Mouse (Mus musculus) heart, adult 8-10 months (tissue): ENCODE results near the gene Ang. TPM values are rescaled to one million over a fixed set of nuclear protein-coding genes. Genes with fewer than 3 reads are reported as not detected.
A peak's percentile ranks its signal among the peaks of the same experiment; 100 is the strongest.

Experiments used
- DNase-seq: peaks from one replicate; pipeline ENCODE4 v3.0.0; 2022; ENCODE audit warnings: low spot score
- total RNA-seq, 4 experiments: library from RNA; stranded (reverse); gene quantifications; 2 replicates each; pipeline ENCODE4 v1.2.4; 2022

Ang gene
- 1 to 10 TPM; 3.6 to 9.2 (median 4.9) TPM for total RNA-seq

DNA sequence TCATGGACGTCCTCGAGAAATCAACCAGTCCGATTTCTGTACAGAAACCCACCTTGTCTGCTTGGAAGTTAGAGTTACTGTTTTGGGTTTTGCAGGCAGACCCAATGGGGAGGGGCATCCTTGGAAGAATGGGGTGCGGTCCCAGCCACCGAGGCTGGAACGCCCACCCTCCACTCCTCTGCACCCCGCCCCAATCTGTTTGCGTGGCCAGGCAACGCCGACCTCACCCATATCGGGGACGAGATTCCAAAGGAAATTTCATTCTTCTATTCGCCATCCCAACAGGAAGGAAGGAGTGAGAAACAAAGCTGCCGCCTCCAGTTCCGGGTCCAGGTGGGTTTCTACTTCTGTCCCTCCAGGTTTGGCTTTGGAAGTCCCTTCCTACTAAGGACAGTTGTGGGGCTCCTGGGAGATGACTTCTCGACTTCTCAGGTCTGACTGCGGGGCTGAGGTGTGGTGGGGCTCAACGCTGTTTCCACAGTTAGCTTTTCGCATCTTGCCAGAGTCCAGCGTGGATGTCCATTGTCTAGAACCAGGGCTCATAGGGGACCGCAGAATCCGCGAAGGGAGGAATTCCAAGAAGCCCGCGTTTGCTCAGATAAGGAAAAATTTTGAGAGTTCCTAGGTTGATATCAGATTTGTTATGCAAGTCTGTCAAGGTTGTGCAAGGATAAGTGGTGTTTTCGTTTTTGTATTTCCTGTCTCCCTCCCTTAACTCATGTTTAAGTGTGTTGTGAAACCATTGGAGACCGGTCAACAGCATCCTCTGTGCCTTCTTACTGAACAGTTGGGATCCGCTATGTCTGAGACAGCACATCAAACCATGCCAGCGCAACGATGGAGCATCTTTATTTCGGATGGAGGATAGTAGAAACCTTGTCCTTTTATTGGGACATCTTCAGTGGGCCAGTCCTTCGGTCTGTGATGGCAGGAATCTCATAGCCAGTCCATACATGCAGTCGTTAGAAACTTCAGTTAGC, at the start of gene Ang, which contains the start of gene Rnase4:
Gene Ang (plus strand): TSS at position 230 of the 980 bp plus-strand sequence.
Gene Rnase4 (plus strand): TSS at position 157 of the 980 bp plus-strand sequence.
- DNase-seq: peak; percentile 78

DNA sequence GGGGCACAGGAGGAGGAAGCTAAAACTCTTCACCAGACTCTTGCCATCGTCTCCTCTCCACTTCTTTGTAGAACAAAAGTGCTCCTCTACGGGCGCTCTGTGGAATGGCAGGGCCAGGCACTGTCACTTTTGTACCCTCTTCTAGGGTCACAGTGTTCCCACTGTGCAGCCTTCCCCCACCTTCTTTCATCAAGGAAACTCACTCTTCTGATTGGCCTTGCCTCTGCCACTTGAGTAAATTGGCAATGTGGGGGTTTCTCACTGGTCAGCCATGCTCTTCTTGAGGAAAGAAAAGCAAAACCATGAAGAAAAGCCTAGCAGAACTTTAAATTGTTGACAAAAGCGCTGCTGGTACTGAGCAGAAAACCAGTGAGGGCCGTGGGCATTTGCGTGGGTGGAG, 49.2 kb upstream of the Ang start, which contains the start of gene Rnase9:
Gene Rnase9 (minus strand): TSS at position 101 of the 400 bp plus-strand sequence.
- DNase-seq: no peak

- no peak for DNase-seq
Observed at GRCm38 (mm10) chr14:51047846-51048245, 43.1 kb upstream of the Ang start.

GRCm38 (mm10) chr14:51050063-51050462, 40.9 kb upstream of the Ang start, which contains the start of gene Rnase11:
Rnase11 (minus strand) TSS chr14:51050163.
- no peak for DNase-seq

DNA sequence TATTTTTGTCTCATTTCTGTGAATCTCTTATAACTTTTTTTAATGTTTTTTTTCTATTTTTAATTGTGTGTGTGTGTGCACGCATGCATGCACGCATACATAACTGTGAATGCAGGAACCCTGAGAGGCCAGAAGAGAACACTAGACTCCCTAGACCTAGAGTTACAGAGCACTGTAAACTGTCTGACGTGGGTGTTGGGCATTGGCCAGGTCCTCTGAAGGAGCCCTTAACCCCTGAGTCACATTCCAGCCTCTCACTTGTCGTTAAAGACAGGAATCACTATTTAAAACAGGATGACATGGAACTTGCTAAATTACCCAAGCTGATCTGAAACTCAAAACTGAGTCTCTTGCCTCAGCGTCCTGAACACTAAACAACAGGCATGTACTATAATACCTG, 39.0 kb upstream of the Ang start:
- DNase-seq: no peak

DNA sequence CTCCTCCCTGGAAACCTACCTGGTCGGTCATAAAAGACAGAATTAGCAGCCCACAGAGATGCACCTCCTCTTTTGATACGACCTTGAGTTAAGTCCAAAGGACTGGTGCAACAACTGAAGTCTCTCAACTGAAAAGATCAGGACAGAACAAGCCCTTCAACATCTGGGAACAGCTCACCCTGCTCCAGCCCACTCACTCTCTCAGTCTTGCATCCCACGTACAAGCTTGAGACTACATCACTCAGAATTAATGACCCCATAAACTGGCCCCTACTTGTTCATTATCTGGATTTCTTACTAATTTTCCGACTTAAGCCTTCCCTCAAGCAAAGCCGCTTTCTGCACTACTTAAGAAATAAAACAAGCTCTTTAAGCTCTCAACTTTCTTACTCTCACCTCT, 37.8 kb upstream of the Ang start:
- no peak for DNase-seq

DNA sequence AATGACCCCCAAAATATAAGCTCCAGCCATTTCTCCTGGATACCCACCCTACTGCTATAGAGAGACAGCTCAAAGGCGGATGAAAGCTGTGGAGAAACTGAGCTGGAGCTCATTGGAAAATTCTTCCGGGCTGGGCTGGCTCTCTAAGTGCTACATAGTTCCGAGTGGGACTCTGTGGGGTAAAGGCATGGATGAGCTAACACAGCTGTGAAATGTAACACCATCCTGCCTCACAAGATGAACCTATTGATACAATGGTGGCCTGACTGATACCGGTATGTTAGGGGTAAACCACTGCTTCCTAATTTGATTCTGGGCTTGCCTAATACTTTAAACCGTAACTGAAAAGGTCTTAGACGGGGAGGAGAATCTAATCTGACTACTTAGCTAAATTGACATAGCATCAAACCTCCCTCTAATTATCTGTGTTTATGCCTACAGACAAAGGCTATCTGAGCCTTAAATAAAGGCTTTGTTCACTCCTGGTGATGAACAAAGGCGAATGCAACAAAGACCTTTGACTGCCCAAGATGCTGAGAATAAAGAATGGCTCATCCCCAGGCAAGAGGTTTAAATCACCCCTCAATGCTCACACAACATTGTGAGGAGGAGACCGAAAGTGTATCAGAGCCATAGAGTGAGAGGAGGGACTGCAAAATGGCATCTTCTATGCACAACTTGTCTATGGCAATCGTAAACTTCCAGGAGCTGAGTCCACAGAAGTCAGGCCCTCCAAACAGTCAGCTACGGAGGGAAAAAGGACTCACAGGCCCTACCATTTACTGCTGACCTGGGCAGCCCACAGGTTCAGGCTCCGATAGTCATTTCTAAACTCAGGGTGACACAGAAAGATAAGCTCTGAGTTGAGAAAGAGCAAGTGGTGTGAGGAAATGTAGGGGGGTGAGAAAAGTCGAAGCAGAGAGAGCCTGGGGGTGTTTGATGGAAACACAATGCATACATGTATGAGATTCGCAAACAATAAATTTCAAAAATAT, 36.4 kb upstream of the Ang start:
- no peak for DNase-seq

DNA sequence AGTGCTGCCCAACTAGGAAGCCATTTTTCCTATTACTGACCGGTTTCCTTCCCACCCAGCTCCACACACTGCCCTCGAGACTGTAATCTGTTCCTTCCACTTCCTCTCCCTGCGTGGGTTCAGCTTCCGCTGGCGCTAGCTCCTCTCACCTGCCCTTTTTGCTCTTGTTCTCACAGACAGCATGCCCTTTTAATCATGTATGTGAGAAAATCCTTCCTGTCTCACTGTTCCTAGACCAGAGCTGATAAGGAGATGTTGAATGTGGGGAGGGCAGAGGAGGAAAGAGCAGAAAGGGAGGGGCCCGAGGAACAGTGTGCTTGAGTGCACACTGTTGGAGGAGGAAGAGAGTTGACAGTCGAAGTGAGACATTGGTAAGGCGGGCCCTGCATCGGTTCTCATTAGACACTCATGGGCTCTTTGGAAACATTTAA, 33.5 kb upstream of the Ang start, which contains the start of gene Rnase12:
Gene Rnase12 (minus strand): TSS at position 261 of the 431 bp plus-strand sequence.
- no peak for DNase-seq

GRCm38 (mm10) chr14:51060761-51061160, 30.2 kb upstream of the Ang start:
- no peak for DNase-seq

DNA sequence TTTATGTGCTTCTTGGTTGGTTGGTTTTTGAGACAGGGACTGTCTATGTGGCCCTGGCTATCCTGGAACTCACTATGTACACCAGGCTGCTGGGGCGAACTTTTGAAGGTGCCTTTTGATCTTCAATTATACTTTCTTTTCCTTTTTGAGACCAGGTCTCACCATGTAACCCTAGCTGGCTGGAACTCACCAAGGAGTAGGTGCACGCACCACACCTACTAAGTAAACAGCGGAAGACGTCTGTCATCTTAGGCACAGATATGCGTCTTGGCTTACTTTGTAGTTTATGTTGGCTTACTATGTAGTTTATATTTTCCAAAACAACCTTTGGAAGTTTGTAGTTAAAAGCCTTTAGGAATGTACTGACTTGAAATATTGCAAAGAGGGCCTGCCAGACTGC, 22.0 kb upstream of the Ang start:
- no peak for DNase-seq

DNA sequence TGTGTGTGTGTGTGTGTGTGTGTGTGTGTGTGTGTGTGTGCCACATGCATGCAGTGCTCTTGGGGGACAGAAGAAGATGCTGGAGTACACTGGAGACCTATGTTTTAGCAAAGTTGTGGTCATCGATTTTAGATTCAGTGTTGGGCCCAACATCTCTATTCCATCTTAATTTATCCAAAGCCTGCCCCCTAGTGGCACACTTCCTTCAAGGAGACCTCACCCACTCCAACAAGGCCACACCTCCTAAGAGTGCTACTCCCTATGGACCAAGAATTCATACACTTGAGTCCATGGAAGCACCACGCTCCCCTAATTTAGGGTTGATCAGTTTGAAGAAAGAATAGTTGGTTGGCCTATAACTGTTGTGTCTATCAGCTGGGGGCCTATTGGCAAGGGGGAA, 21.3 kb upstream of the Ang start:
- DNase-seq: no peak

- DNase-seq: no peak
Observed at GRCm38 (mm10) chr14:51074335-51074734, 16.6 kb upstream of the Ang start, which contains the start of gene Olfr750. Olfr750 (minus strand) TSS chr14:51074435.

DNA sequence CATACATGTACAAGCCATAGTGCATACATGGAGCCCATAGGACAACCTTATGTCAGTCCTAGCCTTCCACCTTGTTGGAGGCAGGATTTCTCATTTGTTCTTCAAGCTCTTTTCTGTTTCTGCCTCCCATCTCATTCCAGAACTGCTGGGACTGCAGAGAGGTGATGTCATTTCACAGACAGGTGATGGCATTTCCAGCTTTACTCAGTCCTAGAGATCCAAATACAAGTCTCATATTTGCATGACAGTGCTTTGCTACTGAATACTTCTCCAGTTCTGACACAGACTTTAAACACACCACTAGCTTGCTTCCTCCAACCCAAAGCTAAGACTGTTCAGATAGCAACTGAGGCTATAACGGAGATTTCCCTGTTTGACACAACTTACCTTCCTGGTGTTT, 11.8 kb upstream of the Ang start:
- DNase-seq: no peak

- no peak for DNase-seq
Observed at GRCm38 (mm10) chr14:51081035-51081434, 9.9 kb upstream of the Ang start.

DNA sequence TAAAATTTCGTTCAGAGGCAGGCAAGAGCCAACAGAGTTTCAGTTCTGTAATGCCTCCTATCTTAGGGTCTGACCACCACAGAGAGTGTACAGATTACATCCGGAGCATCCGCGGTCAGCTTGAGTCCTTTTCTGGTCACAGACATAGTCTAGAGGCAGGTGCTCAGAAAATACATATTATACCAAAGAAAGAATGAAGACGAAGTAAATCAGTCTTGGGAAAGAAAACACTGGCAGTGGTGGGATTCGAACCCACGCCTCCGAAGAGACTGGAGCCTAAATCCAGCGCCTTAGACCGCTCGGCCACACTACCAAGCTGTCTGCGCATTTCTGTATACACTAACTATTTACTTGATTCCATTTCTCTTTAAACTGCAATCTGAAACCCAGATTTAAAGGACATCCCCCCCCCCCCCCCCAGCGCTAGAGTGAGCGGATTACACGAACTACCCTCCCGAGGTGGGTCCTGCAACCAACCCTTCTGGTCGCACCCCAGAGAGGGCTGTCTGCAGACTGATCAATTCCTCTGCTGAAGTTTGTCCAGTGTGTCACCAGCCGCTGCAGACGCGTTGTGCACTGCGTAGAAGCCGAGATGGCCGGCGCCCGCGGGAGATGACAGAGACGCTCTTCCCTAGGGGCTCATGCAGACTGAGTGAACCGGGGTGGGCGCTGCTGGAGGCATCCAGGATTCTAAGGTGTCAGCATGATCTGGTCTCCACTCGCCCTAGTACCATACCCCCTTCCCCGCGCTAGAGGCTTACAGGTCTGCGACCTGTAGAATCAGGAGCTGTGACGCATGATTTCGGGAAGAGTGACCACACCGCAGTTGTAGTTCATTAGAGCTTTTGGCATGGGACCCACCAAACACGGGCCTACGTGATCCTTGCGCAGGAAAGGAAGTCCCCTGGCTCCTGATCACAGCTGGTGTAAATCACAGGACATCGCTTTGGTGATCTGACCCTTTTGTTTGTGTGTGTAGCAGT, 8.1 kb upstream of the Ang start:
- DNase-seq: peak; percentile 86

DNA sequence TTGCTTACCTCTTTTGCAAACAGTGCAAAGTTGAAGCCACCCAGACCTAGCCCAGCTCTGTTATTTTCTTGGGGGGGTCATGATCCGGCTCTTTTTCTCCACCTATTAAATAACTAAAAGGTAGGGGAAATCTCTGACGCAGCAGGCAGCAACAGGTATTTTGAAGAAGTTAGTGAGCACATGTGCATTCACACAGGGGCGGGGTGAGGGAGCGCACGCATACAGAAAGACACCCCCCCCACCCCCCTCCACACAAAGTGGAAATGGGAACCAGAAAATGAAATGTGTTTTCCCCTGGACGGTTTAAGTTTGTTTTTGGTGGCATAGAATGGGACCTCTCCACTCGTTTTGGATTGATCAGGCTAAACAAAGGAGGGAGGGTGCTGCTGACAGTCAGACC, 7.1 kb upstream of the Ang start:
- DNase-seq: no peak

DNA sequence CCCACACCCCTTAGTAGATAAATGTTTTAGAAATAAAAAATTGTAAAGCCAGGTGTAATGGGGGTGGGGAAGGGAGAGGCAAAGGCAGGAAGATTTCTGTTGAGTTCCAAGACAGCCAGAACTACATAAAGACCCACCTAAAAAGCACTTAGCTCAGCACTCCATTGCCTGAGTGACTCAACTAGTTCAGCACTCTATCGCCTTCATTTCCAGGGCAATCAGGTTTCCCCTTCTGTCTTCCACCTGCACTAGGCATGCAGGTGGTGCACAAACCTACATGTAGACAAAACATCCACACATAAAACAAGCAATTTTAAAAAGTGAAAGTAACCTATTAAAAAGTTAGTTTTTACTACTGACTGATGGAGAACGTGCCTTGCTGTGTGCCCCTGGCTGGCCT, 5.9 kb upstream of the Ang start:
- DNase-seq: no peak

DNA sequence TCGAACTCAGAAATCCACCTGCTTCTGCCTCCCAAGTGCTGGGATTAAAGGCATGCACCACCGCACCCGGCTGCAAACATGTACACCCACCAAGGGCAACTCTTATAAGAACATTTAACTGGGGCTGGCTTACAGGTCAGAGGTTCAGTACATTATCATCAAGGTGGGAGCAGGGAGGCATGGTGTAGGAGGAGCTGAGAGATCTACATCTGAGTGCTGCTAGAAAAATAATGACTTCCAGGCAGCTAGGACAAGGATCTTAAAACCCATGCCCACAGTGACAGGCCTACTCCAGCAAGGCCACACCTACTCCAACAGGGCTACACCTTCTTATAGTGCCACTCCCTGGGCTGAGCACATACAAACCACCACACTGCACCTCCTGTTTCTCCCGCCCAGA, 5.0 kb upstream of the Ang start:
- no peak for DNase-seq

DNA sequence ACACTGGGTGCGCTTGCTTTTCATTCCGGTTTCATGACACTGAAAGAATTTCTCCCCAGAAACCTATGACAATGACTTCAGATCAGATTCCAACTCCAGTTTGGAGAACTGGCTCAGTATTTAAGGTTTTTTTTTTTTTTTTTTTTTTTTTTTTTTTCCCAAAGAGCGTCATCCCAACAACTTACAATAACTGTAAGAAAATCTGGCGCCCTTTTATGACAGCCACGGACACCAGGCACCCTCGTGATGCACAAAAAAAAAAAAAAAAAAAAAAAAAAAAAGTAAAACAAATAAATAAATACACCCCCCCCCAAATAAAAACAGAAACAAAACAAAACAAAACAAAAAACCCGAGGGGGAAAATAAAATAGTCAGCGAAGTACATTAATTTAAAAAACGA, 3.2 kb upstream of the Ang start:
- DNase-seq: no peak

- DNase-seq: peak; percentile 94
Observed at GRCm38 (mm10) chr14:51088166-51088969, 2.6 kb upstream of the Ang start.
